Mouse (Mus musculus): ENCODE data around the gene Gria3. TPM values are rescaled to one million over a fixed set of nuclear protein-coding genes. Genes with fewer than 3 reads are reported as not detected.

Gria3 gene
- polyA plus RNA-seq, 1 experiment from 2014 or later = 8.4 TPM

DNA sequence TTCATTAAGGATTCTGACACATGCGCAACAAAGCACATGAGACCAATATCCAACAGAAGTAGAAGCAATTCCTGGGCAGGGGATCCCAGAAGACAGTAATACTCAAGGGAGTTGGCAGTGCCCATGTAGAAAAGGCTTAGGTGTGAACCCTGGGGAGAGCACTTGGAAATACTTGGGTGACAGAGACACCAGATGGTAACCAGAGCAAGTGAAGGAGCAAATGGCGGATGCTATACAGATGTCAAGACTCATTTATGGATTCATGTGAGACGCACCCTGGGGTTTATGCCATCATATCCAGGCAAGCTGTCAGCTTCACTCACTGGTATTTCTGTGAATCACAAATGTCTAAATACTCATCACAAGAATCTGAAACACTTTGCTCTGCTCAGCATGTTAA, 187.0 kb downstream of the Gria3 start:
- H3K9ac ChIP-seq = no peak overlapping the region
- H3K27me3 ChIP-seq = no peaks in the 10 kb centered on the region
- ATAC-seq (ENCODE audit: low FRiP score) = no peak
- H3K9me3 ChIP-seq (replicated peaks) = no peaks in the 10 kb centered on the region
- 86% methylated on average over 3 of the region's 3 CpGs for WGBS
- H3K4me1 ChIP-seq = no peaks in the 10 kb centered on the region
- H3K36me3 ChIP-seq = no peaks in the 10 kb centered on the region
- no peak overlapping the region for H3K4me2 ChIP-seq (replicated peaks)
- no peak overlapping the region for H3K4me3 ChIP-seq
- no peak overlapping the region for H3K27ac ChIP-seq

DNA sequence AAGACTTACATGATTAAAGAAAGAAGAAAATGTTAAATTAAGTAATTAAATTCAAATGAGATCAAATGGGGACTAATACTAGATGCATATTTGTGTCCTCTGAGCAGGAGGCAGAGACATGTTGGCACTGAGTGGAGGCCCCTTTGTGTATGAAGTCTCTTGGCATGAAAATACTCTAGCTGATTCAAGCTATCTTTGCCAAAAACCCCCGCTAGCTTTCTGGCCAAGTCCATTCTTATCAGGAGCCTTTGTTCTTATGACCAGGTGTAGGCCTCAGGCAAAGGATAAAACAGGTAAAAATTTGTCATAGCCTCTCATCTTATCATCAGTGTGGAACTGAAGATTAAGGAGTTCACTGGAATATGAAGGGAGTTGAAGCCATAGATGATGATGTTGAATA, 206.5 kb downstream of the Gria3 start:
- ATAC-seq (ENCODE audit: low FRiP score) = no peak
- Histone ChIP-seq H3K27ac (no peak overlapping the region), H3K36me3 (no peaks in the 10 kb centered on the region), H3K4me1 (no peaks in the 10 kb centered on the region), H3K4me2 (replicated peaks) (no peak overlapping the region), H3K9ac (no peak overlapping the region), H3K27me3 (no peaks in the 10 kb centered on the region), H3K9me3 (replicated peaks) (no peaks in the 10 kb centered on the region), H3K4me3 (no peak overlapping the region)
- 87% methylated on average over 1 of the region's 1 CpGs for WGBS

DNA sequence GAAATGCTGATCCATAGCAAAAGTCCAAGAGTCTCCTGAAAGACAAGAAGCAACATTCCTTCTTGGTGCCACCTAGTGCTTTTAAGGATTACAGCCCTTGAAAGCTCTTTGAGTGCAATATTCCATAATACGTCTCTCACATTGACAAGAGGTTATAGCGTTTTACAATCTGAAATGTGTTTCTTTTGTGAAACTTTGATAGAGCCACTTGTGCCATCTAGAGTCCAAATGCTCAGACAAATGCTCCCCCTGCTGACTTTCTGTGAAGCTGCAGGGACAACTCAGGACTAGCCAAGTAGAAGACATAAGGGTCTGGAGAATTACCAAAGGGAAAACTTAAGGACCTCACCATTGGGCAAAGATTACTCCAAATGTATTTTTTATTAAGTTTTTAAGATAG, 214.3 kb downstream of the Gria3 start:
- Histone ChIP-seq H3K27me3 (no peaks in the 10 kb centered on the region), H3K9ac (no peak overlapping the region), H3K4me3 (no peak overlapping the region), H3K4me2 (replicated peaks) (no peak overlapping the region), H3K9me3 (replicated peaks) (no peaks in the 10 kb centered on the region), H3K27ac (no peak overlapping the region), H3K36me3 (no peaks in the 10 kb centered on the region), H3K4me1 (no peaks in the 10 kb centered on the region)
- WGBS = 34% methylated on average over 2 of the region's 2 CpGs
- ATAC-seq (ENCODE audit: low FRiP score) = no peak

DNA sequence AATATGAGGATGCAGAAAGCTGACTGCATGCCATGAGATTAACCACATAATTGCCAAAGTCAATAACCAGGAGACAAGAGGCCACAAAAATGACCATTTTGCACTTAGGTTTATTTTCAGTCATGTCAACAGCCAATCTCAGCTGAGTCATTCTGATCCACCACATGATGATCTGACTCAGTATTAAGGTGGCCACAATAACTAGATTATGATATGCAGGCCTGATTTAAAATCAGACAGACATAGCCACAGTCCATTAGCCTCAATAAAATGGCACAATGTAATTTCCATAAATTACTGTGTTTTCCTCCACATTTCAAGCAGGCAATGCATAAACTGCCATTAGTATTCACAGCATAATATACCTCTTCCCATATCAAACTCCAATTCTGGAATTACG, 216.3 kb downstream of the Gria3 start:
- peak; percentile 50; the same call in 1 of the 2 replicates for ATAC-seq (ENCODE audit: low FRiP score)
- H3K27me3 ChIP-seq = no peaks in the 10 kb centered on the region
- no peak overlapping the region for H3K4me3 ChIP-seq
- WGBS = 86% methylated on average over 1 of the region's 1 CpGs
- H3K27ac ChIP-seq = no peak overlapping the region
- no peak overlapping the region for H3K4me2 ChIP-seq (replicated peaks)
- H3K36me3 ChIP-seq = no peaks in the 10 kb centered on the region
- no peaks in the 10 kb centered on the region for H3K9me3 ChIP-seq (replicated peaks)
- no peak overlapping the region for H3K9ac ChIP-seq
- no peaks in the 10 kb centered on the region for H3K4me1 ChIP-seq

DNA sequence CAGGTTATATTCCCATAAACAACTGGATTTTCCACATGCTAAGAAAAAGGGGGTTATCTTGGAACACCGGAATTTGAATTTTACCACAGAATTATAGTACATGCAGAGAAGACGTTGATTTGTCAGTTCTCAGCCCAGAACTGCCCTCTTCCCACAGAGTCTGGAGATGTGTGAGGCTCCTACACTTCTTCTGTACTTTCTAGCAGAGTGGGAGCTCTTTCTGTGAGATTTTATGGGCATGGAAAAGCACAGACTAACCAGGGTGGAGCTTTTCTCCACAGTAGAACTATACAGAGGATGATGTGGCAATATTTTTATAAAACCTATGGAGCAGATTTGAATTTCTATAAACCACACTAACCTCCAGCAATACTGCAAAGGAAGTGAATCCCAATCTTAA, 217.7 kb downstream of the Gria3 start:
- Histone ChIP-seq H3K9me3 (replicated peaks) (no peaks in the 10 kb centered on the region), H3K4me3 (no peak overlapping the region), H3K4me1 (no peaks in the 10 kb centered on the region), H3K9ac (no peak overlapping the region), H3K36me3 (no peaks in the 10 kb centered on the region), H3K27ac (no peak overlapping the region), H3K27me3 (no peaks in the 10 kb centered on the region), H3K4me2 (replicated peaks) (no peak overlapping the region)
- WGBS = 88% methylated on average over 2 of the region's 2 CpGs
- ATAC-seq (ENCODE audit: low FRiP score) = no peak

DNA sequence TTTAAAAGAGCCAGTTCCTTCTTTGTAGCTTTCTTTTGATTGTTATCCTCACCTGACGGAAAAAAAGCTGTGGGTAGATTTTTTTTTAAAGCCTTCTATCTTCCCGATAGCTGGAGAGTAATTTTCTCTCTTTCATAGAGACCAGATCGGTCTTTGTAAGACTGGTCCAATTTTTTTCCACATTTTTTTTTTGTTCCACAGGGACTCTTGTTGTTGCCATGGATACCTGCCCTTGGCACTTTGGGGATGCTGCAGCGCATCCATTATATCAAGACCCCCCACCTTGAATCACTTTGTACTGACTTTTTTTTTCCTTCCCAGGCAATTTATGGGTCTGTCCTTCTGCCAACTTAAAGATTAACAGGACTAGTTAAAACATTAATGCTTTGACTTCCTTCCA, 232.9 kb downstream of the Gria3 start:
- 40% methylated on average over 4 of the region's 4 CpGs for WGBS
- H3K9me3 ChIP-seq (replicated peaks) = no peaks in the 10 kb centered on the region
- no peak overlapping the region for H3K9ac ChIP-seq

DNA sequence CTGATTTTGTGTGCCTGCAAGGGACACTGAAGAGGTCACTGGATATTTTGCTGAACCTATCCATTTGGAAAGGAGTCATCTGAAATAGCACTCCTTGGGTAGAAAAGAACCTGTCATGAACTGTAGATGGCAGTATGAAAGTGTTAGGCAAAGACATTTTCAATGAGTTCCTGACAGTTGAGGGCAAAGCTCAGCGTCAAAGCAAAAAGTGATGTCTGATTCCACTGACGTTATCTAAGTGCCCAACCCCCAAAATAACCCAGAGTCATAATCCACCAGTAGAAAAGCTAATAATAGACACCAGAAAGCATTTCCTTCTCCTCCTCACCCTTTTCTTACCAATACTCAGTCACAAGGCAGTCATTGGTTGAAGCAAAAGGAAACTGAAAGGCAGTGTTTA, 244.3 kb downstream of the Gria3 start:
- H3K9me3 ChIP-seq (replicated peaks) = no peaks in the 10 kb centered on the region
- no peak overlapping the region for H3K4me3 ChIP-seq
- no peaks in the 10 kb centered on the region for H3K4me1 ChIP-seq
- no peaks in the 10 kb centered on the region for H3K27me3 ChIP-seq
- no peak for ATAC-seq (ENCODE audit: low FRiP score)
- no peaks in the 10 kb centered on the region for H3K36me3 ChIP-seq
- 56% methylated on average over 2 of the region's 2 CpGs for WGBS
- no peak overlapping the region for H3K9ac ChIP-seq
- no peak overlapping the region for H3K27ac ChIP-seq
- H3K4me2 ChIP-seq (replicated peaks) = no peak overlapping the region

More for the DNA sequence above, 232.9 kb downstream of the Gria3 start:
- Histone ChIP-seq H3K4me2 (replicated peaks) (no peak overlapping the region), H3K36me3 (no peaks in the 10 kb centered on the region), H3K27ac (no peak overlapping the region), H3K27me3 (no peaks in the 10 kb centered on the region), H3K4me1 (no peaks in the 10 kb centered on the region), H3K4me3 (no peak overlapping the region)
- no peak for ATAC-seq (ENCODE audit: low FRiP score)

DNA sequence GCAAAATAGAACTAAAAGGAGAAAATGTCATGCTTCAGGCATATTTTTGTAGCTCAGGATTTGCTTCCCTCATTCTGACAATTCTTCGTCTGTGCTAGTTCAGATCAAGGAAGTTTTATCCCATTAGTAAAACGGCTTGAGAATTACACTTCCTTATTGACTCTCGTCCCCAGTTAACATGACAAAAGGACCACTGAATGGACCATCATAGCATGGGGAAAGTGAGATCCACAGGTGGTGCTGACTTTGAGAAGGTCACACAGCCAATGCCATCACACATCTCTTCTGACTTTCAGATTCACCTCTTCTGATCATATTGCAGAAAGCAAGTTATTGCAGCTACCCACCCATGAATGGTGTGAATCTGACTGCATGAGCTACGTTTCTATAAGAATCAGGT, 257.1 kb downstream of the Gria3 start:
- ATAC-seq (ENCODE audit: low FRiP score) = no peak
- H3K9me3 ChIP-seq (replicated peaks) = no peaks in the 10 kb centered on the region
- H3K36me3 ChIP-seq = no peaks in the 10 kb centered on the region
- H3K27me3 ChIP-seq = no peaks in the 10 kb centered on the region
- no peak overlapping the region for H3K4me3 ChIP-seq
- 70% methylated on average over 4 of the region's 4 CpGs for WGBS
- no peak overlapping the region for H3K27ac ChIP-seq
- H3K4me2 ChIP-seq (replicated peaks) = no peak overlapping the region
- H3K9ac ChIP-seq = no peak overlapping the region
- H3K4me1 ChIP-seq = no peaks in the 10 kb centered on the region

DNA sequence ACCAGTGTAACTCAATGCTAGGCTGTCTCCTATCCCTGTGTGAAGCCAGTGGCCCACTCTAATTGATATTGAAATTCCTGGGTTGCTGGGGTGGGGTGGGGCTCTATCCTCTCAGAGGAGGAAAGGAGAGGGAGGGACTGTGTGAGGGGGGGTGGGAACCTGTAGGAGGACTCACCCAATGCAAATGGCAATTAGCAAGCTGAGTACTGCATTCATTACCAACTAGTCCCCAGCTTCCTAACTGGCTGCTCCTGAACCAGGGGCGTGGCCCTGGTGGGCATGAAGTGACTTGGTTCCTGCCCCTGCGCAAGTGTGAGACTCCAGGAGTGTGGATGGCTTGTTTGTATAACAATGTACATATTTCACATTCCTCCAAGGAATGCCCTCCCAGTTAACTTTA, 288.2 kb downstream of the Gria3 start:
- Histone ChIP-seq H3K4me1 (no peaks in the 10 kb centered on the region), H3K36me3 (no peaks in the 10 kb centered on the region), H3K27me3 (no peaks in the 10 kb centered on the region), H3K4me2 (replicated peaks) (no peak overlapping the region), H3K9me3 (replicated peaks) (no peaks in the 10 kb centered on the region), H3K9ac (no peak overlapping the region), H3K4me3 (no peak overlapping the region), H3K27ac (no peak overlapping the region)
- 46% methylated on average over 2 of the region's 2 CpGs for WGBS
- no peak for ATAC-seq (ENCODE audit: low FRiP score)

DNA sequence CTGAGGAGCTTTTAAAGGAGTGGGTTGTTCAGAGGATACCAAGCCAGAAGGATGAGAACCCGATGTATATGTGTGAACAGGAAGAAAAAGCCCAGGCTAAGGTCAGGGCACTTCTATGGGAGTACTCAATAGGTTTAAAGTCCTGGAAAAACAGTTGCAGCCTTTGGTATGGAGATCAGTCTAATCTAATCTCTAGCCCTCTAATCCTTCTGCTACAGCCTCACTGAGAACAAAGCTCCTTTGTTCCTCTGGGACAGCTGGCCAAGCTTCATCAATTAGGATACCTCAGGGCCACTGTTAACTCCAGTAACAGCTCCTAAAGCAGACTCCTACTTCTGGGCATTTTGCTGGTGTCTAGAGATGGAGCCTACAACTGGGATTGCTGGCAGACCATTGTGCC, 291.4 kb downstream of the Gria3 start:
- H3K4me3 ChIP-seq = no peak overlapping the region
- H3K4me1 ChIP-seq = no peaks in the 10 kb centered on the region
- H3K36me3 ChIP-seq = no peaks in the 10 kb centered on the region
- no peak overlapping the region for H3K4me2 ChIP-seq (replicated peaks)
- H3K9me3 ChIP-seq (replicated peaks) = no peaks in the 10 kb centered on the region
- H3K27me3 ChIP-seq = no peaks in the 10 kb centered on the region
- no peak for ATAC-seq (ENCODE audit: low FRiP score)
- no peak overlapping the region for H3K27ac ChIP-seq
- H3K9ac ChIP-seq = no peak overlapping the region
- 14% methylated on average over 1 of the region's 1 CpGs for WGBS

Small RNAs within 50 kb of the gene (microRNA-seq; reads per million reads assigned to microRNA genes)
- gene Gm22413 = not detected
